Mouse (Mus musculus): ENCODE results near the gene Camk1.

Gene Camk1

DNA sequence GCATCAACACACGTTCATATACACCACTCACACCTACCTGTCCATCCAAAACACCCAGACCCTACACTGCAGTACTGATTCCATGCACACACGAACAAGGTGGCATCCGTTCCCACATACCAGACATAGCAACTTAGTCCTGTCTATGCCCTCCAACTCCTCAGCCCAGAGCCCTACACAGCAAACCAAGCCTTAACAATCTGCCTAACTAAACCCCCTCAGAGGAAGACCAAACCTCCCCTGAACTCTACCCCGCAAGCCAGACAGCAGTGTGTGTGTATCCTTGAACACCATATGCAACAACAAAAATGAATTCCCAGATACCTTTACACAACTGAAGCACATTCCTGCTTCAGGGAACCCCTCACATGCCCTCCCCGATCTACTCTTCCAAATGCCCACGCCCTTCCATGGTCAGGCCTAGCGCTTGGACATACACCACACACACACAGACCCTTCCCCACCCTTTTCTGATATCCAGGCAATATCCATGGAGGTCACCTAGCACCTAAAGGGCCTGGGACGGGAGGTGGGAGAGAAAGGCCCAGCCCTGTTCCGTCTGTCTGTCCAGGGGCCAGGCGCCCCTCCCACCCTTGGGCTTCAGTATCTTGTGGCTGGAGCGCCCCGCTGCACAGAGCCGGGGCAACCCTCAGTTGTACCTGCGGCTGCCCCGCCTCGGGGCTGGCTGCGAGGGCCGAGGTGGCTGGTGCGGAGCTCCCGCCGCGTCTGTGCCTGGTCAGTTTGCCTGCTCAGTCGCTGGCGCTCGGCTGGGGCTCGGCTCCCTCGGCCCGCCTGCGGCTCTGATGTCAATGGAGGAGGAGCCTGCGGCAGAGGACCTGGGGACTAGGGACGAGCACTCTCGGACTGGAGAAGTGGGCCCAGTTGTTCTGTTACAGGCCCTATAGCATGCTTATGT lies at the start of gene Camk1:
TSS of gene Camk1 (minus strand) at position 808 of the 916 bp plus-strand sequence.
- peak; percentile 80 for DNase-seq

DNA sequence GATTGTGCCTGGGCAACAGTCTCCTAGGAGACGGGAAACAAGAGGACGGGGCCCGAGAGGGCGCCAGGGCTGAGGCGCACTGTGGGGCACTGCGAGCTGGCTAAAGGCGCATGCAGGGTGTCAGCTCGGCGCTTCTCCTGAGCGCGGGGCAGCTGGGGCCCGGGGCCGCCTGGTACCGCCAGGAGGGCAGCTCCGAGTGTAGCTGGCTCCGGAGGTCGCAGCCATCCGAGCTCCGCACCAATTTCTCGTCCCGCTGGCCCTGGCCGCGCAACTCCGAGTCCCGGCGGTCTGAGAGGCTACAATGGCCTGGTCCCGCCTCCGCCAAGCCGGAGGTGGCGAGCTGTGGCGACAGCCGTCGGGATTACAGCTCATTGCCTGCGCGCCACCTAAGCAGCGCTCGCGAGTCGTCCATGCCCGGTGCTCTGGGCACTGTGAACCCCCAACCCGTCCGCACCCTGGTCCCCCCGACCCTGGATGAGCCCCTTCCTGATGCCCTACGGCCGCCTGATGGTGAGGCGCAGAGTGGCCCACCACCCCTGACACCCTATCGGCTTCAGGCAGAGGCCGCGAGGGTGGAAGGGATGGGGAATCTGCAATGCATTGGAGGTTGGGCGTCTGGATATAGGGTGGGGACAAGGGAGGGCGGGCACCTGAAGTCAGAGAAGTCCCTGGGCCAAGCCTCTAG lies 48.7 kb upstream of the Camk1 start:
- DNase-seq, result peak; percentile 28

DNA sequence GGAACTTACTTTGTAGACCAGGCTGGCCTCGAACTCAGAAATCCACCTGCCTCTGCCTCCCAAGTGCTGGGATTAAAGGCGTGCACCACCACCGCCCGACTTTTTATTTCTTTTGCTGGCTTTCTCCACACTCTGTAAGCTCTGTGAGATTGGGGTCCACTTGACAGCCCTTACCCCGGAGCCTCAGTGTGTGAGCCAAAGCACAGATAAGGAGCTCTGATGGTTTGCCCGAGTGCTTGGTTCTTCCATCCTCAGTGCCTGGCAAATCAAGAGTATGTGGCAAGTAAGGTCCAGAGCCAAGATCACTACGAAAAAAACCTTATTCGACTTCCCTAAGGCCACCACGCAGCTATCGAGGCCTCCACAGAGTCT lies 48.2 kb upstream of the Camk1 start:
- DNase-seq, result no peak

DNA sequence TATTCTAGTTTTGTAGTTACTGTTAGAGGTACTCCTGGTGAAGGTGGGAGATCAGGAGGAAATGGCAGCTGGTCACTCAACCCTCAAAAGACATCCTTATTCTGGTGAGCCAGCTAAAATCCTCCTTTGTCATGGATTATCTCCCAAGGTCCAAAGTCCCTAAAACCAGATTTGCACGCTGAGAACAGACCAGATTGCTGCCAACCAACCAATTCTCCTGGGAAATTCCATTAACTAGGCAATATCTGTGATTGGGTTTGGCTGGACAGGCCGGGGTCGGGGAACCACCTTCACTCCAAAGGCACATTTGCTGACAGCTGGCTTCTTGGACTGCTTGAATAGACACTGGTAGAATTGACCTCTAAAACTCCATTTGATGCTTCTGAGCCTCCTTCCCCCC lies 46.9 kb upstream of the Camk1 start:
- peak; percentile 61 for DNase-seq

DNA sequence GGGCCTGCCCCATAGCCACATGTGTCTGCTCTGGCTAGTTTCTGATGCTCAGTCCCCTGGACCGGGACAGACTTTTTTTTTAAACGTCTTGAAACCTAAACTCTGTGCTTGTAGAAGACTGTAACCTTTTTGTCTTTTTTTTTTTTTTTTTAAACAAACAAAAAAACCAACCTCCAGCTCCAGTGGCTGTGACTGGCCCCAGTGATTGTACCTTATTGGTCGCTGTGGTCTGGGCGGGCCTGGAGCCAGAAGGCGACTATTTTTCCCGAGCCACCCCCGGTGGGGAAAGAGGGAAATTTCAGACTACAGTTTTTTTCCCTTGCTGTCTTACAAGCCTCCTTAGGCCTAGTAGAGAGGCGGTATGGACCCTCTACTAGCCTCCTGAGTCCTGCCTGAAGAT lies 45.2 kb upstream of the Camk1 start, which contains the start of gene Ttll3:
TSS of gene Ttll3 (plus strand) at position 301 of the 400 bp plus-strand sequence.
- no peak for DNase-seq

DNA sequence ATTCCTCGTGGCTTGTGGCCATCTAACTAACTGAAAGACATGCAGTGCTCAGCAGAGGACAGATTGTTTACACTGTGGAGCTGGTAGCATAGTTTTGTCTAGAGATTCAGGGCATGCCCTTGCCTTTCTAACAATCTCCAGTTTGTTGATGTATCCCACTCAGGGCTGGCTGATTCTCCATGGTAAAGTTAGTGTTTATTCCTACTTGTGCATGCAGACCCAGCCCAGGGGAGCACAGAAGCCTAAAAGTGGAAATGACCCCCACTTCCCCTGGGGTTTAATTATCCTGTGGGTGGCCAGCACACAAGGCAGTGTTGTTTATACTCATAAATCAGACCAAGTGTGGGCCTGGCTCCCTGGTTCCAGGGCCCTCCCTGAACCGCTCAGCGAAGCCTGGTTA lies 42.2 kb upstream of the Camk1 start:
- no peak for DNase-seq

DNA sequence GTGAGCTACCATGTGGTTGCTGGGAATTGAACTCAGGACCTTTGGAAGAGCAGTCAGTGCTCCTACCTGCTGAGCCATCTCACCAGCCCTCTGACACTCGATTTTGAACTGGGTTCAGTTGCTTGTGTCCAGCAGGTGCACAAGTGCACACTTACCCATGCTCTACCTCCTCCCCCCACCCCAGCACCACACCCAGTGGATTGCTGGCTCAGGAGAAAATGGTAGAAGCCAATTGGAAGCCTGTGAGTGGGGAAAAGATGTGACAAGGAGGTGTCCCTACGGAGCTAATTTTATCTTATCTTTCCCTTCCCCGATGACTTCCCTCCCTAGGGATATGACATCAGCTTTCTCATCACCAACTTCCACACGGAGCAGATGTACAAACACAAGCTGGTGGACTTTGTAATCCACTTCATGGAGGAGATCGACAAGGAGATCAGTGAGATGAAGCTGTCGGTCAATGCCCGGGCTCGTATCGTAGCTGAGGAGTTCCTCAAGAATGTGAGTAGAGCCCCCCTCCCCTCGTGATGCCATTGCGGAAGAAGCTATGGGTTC lies 41.5 kb upstream of the Camk1 start:
- DNase-seq, result no peak

DNA sequence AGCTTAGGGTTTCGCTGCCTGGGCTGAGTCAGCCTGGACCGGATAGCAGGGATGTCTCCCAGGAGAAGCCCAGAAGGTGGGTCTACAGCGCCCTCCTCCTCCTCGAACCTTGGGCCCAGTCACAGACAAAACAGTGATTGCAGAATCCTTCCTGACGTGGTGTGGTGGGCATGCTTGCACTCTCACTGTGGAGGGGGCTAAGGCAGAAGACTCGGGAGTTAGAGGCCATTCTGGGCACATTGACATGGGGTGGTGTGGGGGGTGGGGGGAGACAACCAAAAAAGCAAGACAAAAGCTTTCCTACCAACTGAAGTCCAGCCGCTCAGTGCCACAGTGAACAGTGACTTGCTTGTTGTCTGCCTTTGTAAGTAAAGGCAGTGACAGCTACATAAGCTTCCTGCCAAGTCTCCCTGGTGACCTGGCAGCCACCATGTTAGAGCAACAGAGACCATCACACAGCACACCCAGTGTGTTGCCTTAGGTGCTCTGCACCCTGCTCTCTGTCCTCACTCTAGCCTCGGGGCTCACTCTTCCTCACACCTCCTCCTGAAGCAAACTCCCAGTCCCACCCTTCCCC lies 40.7 kb upstream of the Camk1 start:
- no peak for DNase-seq

DNA sequence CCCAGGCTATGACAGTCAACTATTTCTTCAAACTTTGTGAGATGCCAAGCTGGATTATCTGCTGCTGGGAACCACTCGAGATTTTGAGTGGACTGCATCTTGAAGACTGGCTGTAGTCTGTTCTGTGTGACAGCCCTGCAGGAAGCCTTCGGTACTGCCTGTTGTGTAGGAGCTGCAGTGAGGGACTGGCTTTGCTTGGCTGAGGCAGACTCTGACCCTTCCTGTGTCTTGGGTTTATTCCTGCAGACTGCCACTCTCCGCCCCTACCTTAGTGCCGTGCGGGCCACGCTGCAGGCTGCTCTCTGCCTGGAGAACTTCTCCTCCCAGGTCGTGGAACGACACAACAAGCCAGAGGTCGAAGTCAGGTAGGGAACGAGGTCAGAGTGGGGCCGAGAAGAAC lies 36.7 kb upstream of the Camk1 start:
- peak; percentile 43 for DNase-seq

DNA sequence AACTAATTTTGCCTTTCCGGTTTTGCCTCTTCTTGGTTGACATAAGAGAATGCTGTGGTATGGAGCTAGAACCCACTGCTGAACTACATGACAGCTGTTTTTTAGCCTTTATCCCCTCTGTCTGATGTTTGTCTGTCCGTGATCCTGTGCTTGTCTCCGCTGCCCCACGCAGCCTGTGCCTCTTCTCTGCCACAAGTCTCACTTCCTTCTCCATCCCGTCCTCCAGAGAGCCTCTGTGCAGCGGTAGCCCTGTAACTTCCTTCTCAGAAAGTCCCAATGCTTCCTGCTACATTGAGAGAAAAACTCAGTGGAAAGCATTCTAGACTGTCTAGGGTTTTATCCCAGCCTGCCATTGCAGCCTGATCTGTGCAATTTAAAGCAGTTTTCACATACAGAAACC lies 35.5 kb upstream of the Camk1 start:
- no peak for DNase-seq

DNA sequence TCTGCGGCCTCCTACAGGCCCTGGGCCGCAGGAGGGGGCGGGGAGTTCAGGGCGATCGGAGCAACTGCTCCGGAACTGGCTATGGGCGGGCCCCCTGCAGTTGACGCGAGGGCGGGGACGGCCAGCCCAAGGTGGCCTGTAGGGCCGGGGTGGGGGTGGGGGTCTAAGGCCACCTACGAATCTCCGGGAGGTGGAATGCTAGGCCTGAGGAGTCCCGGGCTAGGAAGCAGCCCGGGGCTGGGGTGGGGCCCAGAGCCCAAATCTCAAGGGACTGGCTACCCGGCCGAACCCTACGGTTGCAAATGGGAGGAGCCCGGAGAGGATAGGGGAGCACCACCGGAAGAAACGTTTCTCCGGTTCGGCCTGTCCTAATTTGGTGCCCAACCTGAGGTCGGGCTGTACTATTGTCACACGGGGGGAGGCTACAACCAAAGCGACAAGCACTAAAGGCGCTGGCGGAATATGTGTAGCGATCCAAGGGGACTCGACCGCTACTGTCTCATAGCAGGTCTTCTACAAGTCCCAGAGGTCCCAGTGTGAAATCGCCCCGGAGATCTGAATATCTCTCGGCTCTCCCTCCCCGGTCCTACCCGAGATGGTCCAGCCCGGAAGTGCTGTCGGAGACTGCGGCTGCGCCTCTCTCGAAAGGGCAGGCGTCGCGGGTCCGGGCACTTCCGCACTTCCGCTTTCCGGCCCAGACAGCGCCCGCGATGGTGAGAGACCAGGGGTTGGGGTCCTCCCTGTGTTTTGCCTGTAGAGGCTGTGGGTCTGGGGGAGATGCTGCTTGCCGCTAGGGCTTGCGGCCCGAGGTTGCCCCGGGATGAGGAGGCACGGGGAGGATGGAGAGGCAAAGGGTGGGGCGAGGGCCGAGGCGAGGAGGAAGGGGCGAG lies 34.0 kb upstream of the Camk1 start, which contains the start of the genes Tada3 and Arpc4:
TSS of gene Tada3 (minus strand) at position 388 of the 890 bp plus-strand sequence.
TSS of gene Arpc4 (plus strand) at position 620 of the 890 bp plus-strand sequence.
- peak; percentile 94 for DNase-seq

DNA sequence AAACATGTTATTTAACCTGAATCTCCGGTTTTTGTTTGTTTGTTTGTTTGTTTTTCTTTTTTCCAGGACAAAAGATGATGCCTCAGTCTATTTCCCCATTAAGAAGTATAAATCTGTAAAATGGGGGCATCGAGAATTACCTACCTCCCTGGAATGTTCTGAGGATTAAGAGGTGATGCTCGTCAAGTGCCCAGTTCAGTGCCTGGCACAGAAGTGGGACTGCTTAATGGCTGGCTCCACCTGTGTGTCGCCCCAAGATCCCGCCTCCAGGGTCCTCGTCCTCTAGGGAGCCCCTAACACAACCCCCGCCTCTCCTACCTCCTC lies 33.4 kb upstream of the Camk1 start:
- no peak for DNase-seq

DNA sequence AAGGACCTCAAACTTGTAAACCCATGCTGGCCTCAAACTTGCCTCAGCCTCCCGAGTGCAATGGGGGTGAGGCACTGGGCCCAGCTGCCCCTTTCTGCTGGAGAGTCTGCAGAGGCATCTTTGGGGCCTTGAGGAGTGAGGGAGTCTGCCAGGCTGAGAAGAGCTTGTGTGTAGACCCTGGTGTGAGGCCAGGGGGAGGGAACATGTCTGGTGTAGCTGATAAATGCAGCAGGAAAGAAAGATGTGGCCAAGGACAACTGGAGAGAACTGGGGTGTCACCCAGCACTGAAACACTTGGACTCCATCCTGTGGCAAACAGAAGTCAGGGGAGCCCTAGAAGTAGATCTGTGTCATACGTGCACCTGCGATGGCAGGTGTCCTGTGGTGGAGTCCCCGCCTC lies 29.7 kb upstream of the Camk1 start:
- no peak for DNase-seq

DNA sequence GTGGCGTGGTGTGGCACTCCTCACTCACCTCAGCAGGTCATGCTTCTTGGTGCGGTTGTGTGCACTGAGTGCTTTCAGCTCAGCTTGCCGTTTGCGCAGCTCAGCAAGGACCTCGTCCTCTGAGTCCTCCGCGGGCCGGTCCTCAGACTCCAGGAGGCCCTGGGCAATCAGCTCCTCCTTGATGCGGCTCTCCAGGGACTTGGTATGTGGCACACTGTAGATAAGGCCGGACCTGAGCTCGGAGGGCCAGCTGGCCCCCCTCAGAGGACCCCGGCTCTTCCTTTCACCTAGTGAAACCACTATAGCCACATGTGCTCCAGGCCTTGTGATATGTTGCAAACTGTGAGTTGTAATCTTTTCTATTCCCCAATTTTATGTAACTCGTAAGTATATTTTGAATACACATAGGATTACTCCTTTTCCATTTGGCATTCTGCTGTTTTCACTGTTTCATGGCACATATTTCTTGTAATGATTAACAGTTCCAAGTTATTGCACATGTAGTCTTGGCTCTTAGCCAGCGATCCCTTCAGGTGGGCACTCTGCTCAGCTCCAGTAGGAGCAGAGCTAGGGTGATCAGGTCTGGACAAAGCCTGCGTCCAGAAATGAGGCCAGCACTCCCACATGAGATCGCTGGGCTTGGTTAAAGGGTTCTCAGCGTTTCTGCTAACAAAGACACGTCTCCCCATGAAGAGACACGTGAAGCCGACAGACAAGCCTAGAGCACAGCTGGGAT lies 26.6 kb upstream of the Camk1 start:
- no peak for DNase-seq

DNA sequence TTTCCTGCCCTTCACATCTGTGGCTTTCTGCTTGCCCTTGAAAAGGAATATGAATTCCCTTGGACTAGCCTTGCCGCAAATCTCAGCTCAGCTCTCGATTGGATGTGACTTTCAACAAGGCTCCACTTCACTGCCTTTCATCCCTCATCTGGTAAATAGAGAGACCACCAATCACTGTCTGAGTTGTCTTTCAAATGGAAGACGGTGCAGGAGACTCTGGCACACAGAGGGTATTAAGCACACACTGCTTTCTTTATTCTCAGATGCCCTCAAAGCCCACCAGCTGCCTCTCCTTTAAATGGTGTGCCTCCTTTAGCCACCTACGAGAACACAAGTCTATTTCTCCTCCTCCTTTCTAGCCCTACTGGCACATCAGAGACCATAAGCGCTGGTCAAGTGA lies 24.8 kb upstream of the Camk1 start:
- no peak for DNase-seq

DNA sequence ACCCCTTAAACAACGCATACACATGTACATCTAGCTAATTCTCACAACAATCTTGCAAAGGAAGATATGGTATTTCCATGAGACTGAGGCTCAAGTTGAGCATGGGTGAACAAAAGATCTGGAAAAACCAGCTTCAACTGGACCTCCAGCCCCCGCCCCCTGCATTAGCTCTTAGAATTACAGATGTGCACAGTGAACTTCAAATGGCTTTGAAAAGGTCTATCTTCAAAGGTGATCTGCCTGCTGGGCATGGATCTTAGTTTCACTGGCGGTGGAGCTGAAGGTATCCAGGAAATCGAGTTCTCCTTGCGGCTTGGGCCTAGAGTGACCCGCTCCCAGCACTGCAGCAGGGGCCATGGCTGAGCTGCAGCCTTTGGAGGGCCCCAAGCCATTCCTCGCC lies 24.3 kb upstream of the Camk1 start:
- no peak for DNase-seq

DNA sequence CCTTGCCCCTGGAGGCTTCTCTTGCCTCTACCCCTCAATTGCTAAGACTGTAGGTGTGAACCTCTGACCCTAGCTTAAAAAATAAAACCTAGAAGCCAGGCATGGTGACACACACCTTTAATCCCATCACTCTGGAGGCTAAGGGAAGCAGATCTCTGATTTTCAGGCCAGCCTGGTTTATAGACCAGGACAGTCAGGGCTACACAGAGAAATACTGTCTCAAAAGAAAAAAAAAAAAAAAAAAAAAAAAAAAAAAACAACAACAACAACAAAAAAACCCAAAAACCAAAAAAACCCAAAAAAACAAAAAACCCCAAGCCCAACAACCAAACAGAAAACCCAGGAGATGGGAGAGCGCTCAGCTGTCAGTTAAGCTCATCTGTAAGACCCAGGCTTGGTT lies 23.8 kb upstream of the Camk1 start:
- no peak for DNase-seq

DNA sequence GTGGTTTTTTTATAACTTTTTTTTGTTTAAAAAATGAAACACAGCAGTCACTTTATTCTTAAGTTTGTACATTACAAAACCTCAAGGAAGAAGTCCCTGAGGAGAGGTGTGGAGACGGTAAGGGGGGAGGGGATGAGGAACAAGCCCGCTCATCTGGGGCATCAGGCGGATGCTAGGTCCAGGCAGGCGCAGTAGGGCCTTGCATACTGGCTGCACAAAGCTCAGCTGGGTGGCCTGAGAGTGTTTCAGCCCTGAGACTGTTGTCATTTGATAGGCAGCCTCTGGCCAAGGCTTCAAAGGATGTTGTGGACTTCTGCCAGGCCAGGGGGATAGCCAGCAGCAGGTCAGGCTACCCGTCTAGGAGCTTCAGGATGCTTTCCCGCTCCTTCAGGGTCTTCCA lies 22.9 kb upstream of the Camk1 start:
- no peak for DNase-seq

DNA sequence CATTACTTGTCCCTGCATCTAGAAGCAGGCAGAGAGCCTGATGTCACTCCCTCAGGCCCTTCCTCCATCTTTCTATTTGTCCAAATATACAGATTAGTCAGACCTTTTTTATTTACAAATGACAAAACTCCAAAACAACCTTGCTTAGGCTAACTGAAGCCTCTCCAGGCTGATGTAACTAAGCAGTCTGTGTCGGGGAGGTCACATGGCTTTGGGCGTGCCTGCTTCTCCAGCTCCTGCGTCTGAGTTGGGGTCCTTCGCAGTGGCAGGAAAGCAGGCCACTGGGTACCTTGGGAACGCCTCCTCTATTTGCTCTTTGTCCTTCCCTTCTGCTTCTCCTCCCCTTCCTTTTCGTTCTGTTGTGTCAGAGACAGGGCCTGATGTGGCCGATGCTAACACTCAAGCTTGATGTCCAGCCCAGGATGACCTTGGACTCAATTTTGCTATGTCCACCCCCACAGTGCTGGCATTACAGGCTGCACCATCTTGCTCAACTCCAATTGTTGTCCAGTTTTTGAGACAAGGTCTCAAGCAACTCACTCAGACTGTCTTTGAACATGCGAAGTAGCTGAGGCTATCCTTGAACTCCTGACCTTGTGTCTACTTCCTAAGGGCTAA lies 20.8 kb upstream of the Camk1 start:
- no peak for DNase-seq

DNA sequence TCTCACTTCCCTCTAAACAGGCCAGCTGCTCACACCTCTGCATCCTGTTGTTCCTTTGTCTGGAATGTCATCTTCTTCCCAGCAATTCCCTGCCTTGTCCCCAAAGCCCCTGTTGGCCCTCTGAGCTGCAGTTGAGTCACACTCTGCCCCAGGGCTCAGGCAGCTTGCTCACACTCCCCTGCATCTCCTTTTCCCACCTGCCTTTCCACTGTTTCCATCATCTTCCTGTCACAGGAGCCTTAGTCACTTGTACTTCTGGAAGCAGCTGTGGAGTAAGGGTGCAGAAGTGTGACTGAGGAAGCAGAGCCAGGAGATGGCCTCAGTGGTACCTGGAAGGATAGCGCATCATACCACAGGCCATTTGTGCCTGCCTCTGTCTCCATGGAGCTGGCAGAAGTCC lies 18.5 kb upstream of the Camk1 start:
- DNase-seq, result no peak

DNA sequence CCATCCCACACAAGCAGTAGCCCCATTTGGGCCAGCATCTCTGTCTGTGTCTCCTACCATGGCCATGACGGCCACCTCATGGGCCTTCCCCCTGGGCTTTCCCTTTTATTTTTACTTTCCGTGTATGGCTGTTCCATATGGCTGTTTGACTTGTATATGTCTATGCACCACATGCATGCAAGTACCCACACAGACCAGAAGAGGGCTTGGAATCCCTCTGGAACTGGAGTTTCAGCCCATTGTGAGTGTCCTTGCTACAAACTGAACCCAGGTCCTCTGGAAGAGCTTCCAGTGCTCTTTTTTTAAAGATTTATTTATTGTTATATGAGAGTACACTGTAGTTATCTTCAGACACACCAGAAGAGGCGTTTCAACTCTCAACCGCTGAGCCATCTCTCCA lies 17.7 kb upstream of the Camk1 start:
- DNase-seq, result no peak
